Mouse (Mus musculus) CH12.LX (cell line): ENCODE data around the gene Aven.

Experiments used
- CHD2 ChIP-seq: IDR thresholded peaks from 2 replicates; pipeline ENCODE4 v1.6.1; 2011; ENCODE audit warnings: low read length, improper control_type of control experiment
- CTCF ChIP-seq, 2 experiments: IDR thresholded peaks in 1 of 2; conservative IDR thresholded peaks in 1 of 2; 2 replicates each; pipeline ENCODE4 v1.5.1; 2011 to 2012; ENCODE audit warnings: low read depth in 2 of 2, low read length in 2 of 2, improper control_type of control experiment in 1 of 2, inconsistent platforms in 1 of 2, mild to moderate bottlenecking in 1 of 2, moderate library complexity in 1 of 2
- E2F4 ChIP-seq: IDR thresholded peaks from 2 replicates; pipeline ENCODE4 v1.6.1; 2011; ENCODE audit warnings: low read depth, low read length, improper control_type of control experiment; ENCODE audit not compliant: insufficient replicate concordance
- ELF1 ChIP-seq: IDR thresholded peaks from 2 replicates; pipeline ENCODE4 v1.6.1; 2014; ENCODE audit warnings: low read depth, mild to moderate bottlenecking, inconsistent platforms, low read length, improper control_type of control experiment
- EP300 ChIP-seq: IDR thresholded peaks from 2 replicates; pipeline ENCODE4 v1.6.1; 2011; ENCODE audit warnings: low read length, improper control_type of control experiment
- MAX ChIP-seq: IDR thresholded peaks from 2 replicates; pipeline ENCODE4 v1.6.1; 2011; ENCODE audit warnings: low read length, improper control_type of control experiment
- MAZ ChIP-seq: IDR thresholded peaks from 2 replicates; pipeline ENCODE4 v1.6.1; 2012; ENCODE audit warnings: low read depth, mild to moderate bottlenecking, inconsistent platforms, low read length, improper control_type of control experiment, moderate library complexity
- POLR2A ChIP-seq: IDR thresholded peaks from 2 replicates; pipeline ENCODE4 v1.6.1; 2011; ENCODE audit warnings: low read depth, mild to moderate bottlenecking, improper control_type of control experiment, low read length
- POLR2AphosphoS2 ChIP-seq: IDR thresholded peaks from 2 replicates; pipeline ENCODE4 v1.6.1; 2011; ENCODE audit warnings: low read depth, low read length, improper control_type of control experiment
- RAD21 ChIP-seq: IDR thresholded peaks from 2 replicates; pipeline ENCODE4 v1.6.1; 2011; ENCODE audit warnings: low read depth, mild to moderate bottlenecking, low read length, improper control_type of control experiment, moderate library complexity
- SMC3 ChIP-seq: IDR thresholded peaks from 2 replicates; pipeline ENCODE4 v1.6.1; 2011; ENCODE audit warnings: low read depth, low read length, improper control_type of control experiment
- UBTF ChIP-seq: IDR thresholded peaks from 2 replicates; pipeline ENCODE4 v1.6.1; 2012; ENCODE audit warnings: low read depth, mild to moderate bottlenecking, inconsistent platforms, low read length, improper control_type of control experiment, moderate library complexity
- USF1 ChIP-seq: IDR thresholded peaks from 2 replicates; pipeline ENCODE4 v1.6.1; 2014; ENCODE audit warnings: low read depth, mild to moderate bottlenecking, inconsistent platforms, low read length, improper control_type of control experiment
- ZKSCAN1 ChIP-seq: IDR thresholded peaks from 2 replicates; pipeline ENCODE4 v1.6.1; 2012; ENCODE audit warnings: low read depth, inconsistent platforms, low read length, improper control_type of control experiment, borderline replicate concordance

- TF ChIP-seq CTCF (conservative IDR thresholded peaks at IDR 0.05 in 1 of 2, IDR thresholded peaks at IDR 0.05 in 1 of 2; ENCODE audit: low read depth in 2 of 2, low read length in 2 of 2) (no peak), POLR2A (no peak), EP300 (no peak), ELF1 (no peak), UBTF (no peak), USF1 (no peak), E2F4 (no peak), CHD2 (no peak), MAZ (no peak), SMC3 (no peak), RAD21 (no peak), POLR2AphosphoS2 (no peak), ZKSCAN1 (no peak), MAX (no peak)
These were observed 14.7 kb downstream of the Aven start for GRCm38 (mm10) chr2:112507444-112507843.
